Mouse (Mus musculus): ENCODE results near the gene Ccnb3.
"Not testable (repeated sequence)": the region's sequence is repeated elsewhere in the genome, so short reads cannot be mapped to it uniquely, and the experiment has no call there.

The Ccnb3 gene

GRCm38 (mm10) chrX:7041519-7041918 lies at the start of gene Ccnb3:
Gene Ccnb3 (minus strand): TSS chrX:7041619.
- no peak for DNase-seq (ENCODE audit: low spot score)

DNA sequence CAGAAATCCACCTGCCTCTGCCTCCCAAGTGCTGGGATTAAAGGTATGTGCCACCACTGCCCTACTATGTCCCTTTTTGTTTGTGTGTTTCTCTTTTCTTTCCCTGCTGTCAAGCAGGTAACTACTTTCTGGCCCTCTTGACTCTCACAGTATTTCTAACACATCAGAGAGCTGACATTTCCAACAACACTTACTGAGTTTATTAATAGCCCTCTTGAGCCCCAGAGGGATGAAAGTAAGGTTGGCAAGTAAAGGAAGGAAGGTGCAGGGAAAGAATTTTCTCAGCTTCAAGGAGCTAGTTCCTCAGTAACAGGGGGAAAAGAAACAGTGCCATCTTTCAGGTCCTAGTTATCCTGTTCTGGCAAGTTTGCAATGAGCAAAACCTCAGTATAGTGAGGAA lies 48.9 kb upstream of the Ccnb3 start:
- no peak for DNase-seq (ENCODE audit: low spot score)

GRCm38 (mm10) chrX:7085878-7086277 lies 44.5 kb upstream of the Ccnb3 start:
- DNase-seq (ENCODE audit: low spot score), result no peak

DNA sequence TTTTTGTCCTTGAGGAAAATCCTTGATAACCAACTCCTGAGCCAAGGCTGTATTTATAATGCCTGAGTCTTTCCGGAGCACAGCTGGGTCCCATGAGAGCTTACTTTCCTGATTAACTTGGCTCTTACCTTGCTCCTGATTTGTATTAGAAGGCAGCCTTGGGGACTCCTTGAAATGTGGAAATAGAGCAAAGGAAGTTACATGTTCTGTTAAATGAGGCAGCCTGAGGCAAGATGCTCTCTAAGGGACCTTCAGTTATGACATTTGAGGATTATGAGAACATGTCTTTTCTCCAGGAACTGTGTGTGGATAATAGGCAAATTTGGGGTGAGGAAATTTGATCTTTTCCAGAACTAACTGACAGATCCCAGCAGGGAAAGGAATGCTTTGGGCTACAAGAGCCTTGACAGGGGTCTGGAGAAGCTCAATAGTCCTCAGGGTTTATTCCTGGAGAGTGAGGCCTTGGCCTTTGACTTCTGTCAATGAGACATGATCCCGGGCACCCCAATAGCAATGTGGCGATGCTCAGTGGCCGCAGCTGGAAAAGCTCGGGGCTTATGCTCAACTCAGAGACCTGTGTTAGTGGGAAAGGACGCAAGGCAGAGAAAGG lies 38.5 kb upstream of the Ccnb3 start:
- no peak for DNase-seq (ENCODE audit: low spot score)

GRCm38 (mm10) chrX:7068002-7068401 lies 26.6 kb upstream of the Ccnb3 start:
- DNase-seq (ENCODE audit: low spot score), result no peak

GRCm38 (mm10) chrX:7067219-7067618 lies 25.8 kb upstream of the Ccnb3 start, which contains the start of gene Akap4:
Gene Akap4 (plus strand): TSS chrX:7067519.
- DNase-seq (ENCODE audit: low spot score), result no peak

GRCm38 (mm10) chrX:7064109-7064508 lies 22.7 kb upstream of the Ccnb3 start:
- no peak for DNase-seq (ENCODE audit: low spot score)

- no peak for DNase-seq (ENCODE audit: low spot score)
Measured at GRCm38 (mm10) chrX:7057634-7058033, 16.2 kb upstream of the Ccnb3 start.

- DNase-seq (ENCODE audit: low spot score), result no peak
Measured at GRCm38 (mm10) chrX:7057056-7057455, 15.6 kb upstream of the Ccnb3 start.

- DNase-seq (ENCODE audit: low spot score), result not testable (repeated sequence)
Measured at GRCm38 (mm10) chrX:6983916-6984315, 57.5 kb downstream of the Ccnb3 start.

GRCm38 (mm10) chrX:6971956-6972355 lies 69.5 kb downstream of the Ccnb3 start:
- no peak for DNase-seq (ENCODE audit: low spot score)

GRCm38 (mm10) chrX:6968598-6968997 lies 72.8 kb downstream of the Ccnb3 start:
- no peak for DNase-seq (ENCODE audit: low spot score)

Data from ovary, postnatal 10 days (tissue).